Mouse (Mus musculus) mouse embryonic stem cell (cell line): Measurements from ENCODE around the gene 9630041A04Rik.

ENCODE experiments used
- in situ Hi-C, 2 experiments: fragments of 300-500 bp; cut with MboI; formaldehyde crosslinking; loops; 1 replicate in 1 of 2; 3 replicates in 1 of 2; pipeline ENCODE4 v1.14.3; 2019 to 2020; ENCODE audit warnings: low sequenced_read_pairs in 2 of 2, low pct_unique_long_range_greater_than_20kb in 1 of 2, mixed read lengths in 1 of 2; ENCODE audit not compliant: unreplicated experiment in 1 of 2

Gene 9630041A04Rik

DNA sequence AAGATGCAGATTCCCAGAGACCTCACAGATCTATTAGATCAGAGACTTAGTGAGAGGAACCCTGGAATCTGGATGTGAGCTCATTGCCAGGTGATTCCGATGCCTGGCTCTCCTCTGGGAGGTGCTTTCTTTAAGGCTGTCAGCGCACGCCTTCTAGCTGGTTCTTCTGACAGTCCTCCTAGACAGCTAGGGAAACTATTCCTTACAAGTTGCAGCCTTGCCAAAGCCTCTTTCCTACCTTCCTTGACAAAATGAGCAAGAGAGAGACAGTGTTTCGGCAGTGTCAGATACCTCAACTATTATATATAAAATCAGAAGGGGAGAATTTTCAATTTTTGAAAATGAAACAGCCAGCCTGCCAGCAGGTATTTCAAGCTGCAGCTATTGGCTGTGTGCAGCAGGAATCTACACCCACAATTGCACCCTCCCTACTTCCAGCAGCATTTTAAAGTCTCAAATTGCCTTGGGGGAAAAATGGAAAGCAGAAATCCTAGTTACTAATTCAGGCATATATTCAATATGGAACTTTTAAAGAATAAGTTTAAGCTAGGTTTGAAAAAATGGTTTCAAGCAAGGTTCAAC, 115.3 kb downstream of the 9630041A04Rik start:
- in situ Hi-C loops, result no loop called here

DNA sequence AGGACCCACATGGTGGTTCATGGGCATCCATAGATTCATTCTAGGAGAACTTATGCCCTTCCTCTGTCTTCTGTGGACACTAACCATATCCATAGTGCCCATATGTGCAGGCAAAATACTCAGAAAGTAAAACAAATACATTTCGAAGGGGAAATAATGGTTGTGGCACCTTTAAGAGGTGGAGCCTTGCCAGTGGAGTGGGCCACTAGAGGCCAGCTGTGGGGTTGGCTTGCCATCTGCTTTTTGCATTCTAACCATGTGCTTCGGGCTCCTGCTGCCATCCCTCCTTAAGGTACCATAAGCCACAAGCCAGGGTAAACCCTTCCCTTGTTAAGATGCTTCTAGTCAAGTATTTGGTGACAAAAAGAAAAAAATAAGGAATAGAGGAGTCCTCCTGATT, 119.5 kb downstream of the 9630041A04Rik start:
- in situ Hi-C loops, result no loop called here

- in situ Hi-C loops, result no loop called here
Measured at GRCm38 (mm10) chr9:101982378-101982777, 120.7 kb downstream of the 9630041A04Rik start.

DNA sequence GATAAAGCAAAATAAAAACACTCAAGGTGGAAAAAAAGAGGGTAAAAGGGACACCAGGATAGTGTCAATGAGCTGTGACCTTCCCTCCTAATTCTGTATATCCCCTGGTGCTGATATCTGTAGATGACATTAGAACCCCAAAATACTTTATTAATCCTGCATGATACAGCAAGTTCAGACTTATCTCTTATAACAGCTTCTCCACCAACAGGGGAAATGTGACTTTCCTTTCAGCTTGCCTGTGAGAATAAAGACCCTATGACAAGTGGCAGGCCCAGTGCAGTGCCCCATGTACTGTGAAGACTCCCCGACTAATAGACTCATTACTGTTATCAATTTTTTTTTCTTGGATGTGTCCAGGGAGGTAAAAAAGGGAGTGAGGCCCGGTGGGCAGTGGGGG, 125.3 kb downstream of the 9630041A04Rik start:
- in situ Hi-C loops, result no loop called here

DNA sequence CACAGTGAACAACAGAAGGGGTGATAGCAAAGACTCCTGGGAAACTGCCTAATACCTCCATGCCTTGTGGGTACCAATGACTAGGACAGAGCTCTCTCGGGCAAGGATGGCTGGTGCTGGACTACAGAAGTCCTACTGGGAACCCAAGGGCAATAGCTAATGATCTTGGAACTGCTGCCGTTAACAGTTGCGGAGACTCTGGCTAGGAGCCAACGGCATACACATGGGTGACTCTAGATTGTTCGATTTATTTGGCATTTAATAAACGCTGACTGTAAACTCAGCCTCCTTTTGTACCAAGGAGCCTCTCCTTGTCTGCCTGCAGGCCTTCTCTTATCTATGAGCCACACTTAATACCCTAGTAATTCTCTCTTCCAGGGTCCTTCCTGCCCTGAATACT, 128.4 kb downstream of the 9630041A04Rik start:
- in situ Hi-C loops, result no loop called here

DNA sequence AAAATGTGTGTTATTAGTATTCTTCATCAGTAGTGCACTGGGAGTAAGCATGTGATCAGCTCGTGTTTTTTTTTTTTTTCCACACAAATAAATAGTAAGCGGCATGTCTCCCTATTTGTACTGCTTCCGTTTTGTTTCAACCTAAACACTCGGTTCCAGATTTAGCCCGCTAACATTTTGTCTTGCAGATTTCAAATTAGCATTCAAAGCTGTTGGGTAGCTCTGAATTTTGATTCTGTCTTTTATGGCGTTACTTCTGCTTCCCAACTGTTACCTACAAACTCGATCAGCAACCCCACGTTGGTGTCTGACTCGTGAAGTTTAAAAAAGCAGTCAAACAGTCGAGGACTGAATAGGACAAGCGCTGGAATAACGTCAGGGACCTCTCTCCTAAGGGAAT, 129.2 kb downstream of the 9630041A04Rik start:
- in situ Hi-C loops, result no loop called here
